Mouse (Mus musculus): ENCODE results near the gene Gdf2. TPM values are rescaled to one million over a fixed set of nuclear protein-coding genes. Genes with fewer than 3 reads are reported as not detected.
A peak's percentile ranks its signal among the peaks of the same experiment; 100 is the strongest.

Gene Gdf2
- polyA plus RNA-seq, 1 experiment: not detected

DNA sequence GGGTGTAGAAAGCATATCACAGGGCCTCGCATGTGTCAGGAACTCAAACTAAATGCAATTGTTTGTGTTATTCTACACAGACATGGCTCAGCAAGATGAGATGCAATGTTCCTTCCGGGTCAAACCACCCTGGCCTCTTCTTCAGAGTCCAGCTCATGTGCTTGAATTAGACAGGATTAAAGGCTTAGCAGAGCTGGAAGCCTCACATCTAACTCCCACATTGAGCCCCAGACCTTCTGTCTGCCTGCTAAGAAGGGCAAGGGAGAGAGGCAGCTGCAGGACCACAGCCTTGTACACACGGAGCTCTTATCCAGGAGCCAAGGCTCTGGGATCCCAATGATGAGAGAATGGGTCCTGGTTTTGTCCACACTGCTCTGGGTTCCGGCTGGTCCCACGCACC lies 12.9 kb downstream of the Gdf2 start, which contains the start of gene Rbp3:
Gene Rbp3 (plus strand): TSS at position 243 of the 400 bp plus-strand sequence.
- no peak for TF ChIP-seq POLR2A (IDR thresholded peaks at IDR 0.05; ENCODE audit: low read depth, low read length)
- no peak for TF ChIP-seq CTCF (IDR thresholded peaks at IDR 0.05; ENCODE audit: borderline replicate concordance, insufficient read depth, low read length)
- no peaks in the 10 kb centered on the region for H3K4me1 ChIP-seq (ENCODE audit: control insufficient read depth, insufficient read depth, low read length)
- H3K4me3 ChIP-seq (ENCODE audit: insufficient read depth, low read length): no peak within 1 kb of the TSS
- H3K27ac ChIP-seq (ENCODE audit: insufficient read depth, low read length): no peak within 1 kb of the TSS

DNA sequence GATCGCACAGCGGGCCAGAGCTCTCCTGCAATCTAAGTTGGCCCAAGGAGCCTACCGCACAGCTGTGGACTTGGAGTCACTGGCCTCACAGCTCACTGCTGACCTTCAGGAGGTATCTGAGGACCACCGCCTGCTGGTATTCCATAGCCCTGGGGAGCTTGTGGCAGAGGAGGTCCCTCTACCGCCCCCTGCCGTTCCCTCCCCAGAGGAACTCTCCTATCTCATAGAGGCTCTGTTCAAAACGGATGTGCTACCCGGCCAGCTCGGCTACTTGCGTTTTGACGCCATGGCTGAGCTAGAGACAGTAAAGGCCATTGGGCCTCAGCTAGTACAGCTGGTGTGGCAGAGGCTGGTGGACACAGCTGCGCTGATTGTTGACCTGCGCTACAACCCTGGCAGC lies 15.2 kb downstream of the Gdf2 start:
- Histone ChIP-seq H3K4me3 (ENCODE audit: insufficient read depth, low read length) (no peak overlapping the region), H3K27ac (ENCODE audit: insufficient read depth, low read length) (no peak overlapping the region), H3K4me1 (ENCODE audit: control insufficient read depth, insufficient read depth, low read length) (no peaks in the 10 kb centered on the region)
- TF ChIP-seq POLR2A (IDR thresholded peaks at IDR 0.05; ENCODE audit: low read depth, low read length) (no peak), CTCF (IDR thresholded peaks at IDR 0.05; ENCODE audit: borderline replicate concordance, insufficient read depth, low read length) (no peak)

DNA sequence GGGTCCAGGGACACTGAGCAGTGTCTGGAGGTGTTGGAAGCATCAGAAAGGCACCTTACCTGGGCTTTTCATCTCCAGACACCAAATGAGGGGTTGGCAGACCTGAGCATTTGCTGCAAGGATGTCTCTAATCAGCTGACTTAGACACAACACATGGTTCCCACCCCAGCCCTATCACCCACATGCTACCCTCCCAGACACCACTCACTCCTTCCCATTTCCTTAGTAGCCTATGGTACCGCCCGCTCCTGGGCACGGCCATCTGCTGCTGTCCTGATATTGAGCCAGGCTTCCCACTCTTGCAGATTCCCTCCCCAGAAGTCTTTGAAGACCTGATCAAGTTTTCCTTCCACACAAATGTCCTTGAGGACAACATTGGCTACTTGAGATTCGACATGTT lies 17.3 kb downstream of the Gdf2 start:
- TF ChIP-seq CTCF (IDR thresholded peaks at IDR 0.05; ENCODE audit: borderline replicate concordance, insufficient read depth, low read length) (no peak), POLR2A (IDR thresholded peaks at IDR 0.05; ENCODE audit: low read depth, low read length) (no peak)
- no peaks in the 10 kb centered on the region for H3K4me1 ChIP-seq (ENCODE audit: control insufficient read depth, insufficient read depth, low read length)
- no peak overlapping the region for H3K4me3 ChIP-seq (ENCODE audit: insufficient read depth, low read length)
- no peak overlapping the region for H3K27ac ChIP-seq (ENCODE audit: insufficient read depth, low read length)

DNA sequence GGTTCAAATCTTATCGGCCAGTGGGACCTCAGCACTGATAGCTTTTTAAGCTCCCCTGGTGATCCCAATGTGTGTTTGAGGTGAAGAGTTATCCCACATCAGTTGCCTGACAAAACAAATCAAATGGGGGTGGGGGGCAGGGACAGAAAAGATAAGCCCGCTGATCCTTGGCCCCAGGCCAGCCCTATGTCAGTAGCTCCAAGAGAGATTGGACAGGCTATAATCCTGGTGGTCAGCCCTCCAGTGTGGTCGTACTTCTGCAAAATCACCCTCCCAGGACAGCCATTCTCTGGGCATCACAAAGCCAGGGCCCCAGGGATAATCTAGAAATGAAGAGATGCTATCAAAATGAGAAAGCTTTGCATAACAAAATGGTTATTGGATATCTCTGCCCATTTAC lies 18.0 kb downstream of the Gdf2 start:
- Histone ChIP-seq H3K4me1 (ENCODE audit: control insufficient read depth, insufficient read depth, low read length) (no peaks in the 10 kb centered on the region), H3K4me3 (ENCODE audit: insufficient read depth, low read length) (no peak overlapping the region), H3K27ac (ENCODE audit: insufficient read depth, low read length) (no peak overlapping the region)
- TF ChIP-seq POLR2A (IDR thresholded peaks at IDR 0.05; ENCODE audit: low read depth, low read length) (no peak), CTCF (IDR thresholded peaks at IDR 0.05; ENCODE audit: borderline replicate concordance, insufficient read depth, low read length) (no peak)

DNA sequence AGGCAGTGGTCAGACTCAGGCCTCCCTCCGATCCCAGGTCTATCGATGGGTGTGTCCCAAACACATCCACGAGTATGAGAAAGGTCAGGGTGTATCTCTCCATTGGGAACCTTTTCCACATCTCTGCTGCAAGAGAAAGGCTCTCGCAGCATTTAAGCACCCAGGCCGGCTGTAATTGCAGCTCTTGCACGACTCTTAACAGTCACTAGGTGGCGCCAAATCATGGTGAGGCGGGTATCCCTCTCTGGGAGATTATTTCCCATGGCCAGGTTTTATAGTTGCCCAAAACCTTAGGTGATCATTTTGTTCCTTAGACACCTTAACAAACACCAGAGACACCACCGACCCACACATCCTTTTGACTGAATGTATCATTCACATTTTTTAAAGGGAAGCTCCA lies 18.5 kb downstream of the Gdf2 start:
- Histone ChIP-seq H3K4me1 (ENCODE audit: control insufficient read depth, insufficient read depth, low read length) (no peaks in the 10 kb centered on the region), H3K27ac (ENCODE audit: insufficient read depth, low read length) (no peak overlapping the region), H3K4me3 (ENCODE audit: insufficient read depth, low read length) (no peak overlapping the region)
- TF ChIP-seq CTCF (IDR thresholded peaks at IDR 0.05; ENCODE audit: borderline replicate concordance, insufficient read depth, low read length) (peak; percentile 41; the same call in 1 of the 2 replicates), POLR2A (IDR thresholded peaks at IDR 0.05; ENCODE audit: low read depth, low read length) (no peak)

DNA sequence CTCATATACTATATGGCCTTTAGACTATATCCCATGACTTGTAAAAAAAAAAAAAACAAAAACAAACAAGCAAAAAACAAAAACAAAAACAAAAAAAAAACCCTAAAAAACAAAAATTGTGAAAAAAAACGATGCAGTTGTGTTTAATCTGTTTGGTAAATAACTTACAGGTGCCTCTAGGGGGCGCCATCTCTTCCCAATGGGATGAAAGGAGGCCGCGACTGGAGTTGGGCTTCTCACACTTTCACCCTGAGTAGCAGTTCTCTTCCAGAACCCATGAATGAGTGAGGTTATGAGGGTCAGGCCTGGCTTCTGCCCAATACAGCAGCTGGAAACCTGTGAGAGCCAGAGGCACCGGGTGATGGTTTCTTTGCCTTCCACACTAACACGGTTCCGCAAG lies 24.8 kb downstream of the Gdf2 start:
- TF ChIP-seq POLR2A (IDR thresholded peaks at IDR 0.05; ENCODE audit: low read depth, low read length) (no peak), CTCF (IDR thresholded peaks at IDR 0.05; ENCODE audit: borderline replicate concordance, insufficient read depth, low read length) (no peak)
- H3K4me1 ChIP-seq (ENCODE audit: control insufficient read depth, insufficient read depth, low read length): no peaks in the 10 kb centered on the region
- no peak overlapping the region for H3K4me3 ChIP-seq (ENCODE audit: insufficient read depth, low read length)
- no peak overlapping the region for H3K27ac ChIP-seq (ENCODE audit: insufficient read depth, low read length)

DNA sequence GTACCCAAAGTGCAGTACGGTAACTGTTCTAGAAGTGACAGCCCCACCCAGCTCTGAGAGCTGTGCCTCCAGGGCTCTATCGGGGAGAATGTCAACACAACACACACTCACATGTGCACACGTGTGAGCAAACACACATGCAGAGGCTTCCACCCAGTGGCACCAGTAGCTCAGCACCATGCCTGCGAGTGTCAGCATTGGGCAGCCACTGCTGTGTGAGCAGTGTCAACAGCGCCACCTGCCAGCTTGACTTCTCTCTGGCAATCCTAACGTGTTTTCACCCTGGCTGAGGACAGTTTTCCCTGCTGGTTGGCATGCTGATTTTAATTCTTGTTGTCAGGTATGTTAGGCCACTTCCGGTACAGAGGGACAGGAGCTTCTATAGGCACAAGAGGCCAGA lies 31.8 kb downstream of the Gdf2 start:
- no peak overlapping the region for H3K27ac ChIP-seq (ENCODE audit: insufficient read depth, low read length)
- no peak overlapping the region for H3K4me3 ChIP-seq (ENCODE audit: insufficient read depth, low read length)
- TF ChIP-seq POLR2A (IDR thresholded peaks at IDR 0.05; ENCODE audit: low read depth, low read length) (no peak), CTCF (IDR thresholded peaks at IDR 0.05; ENCODE audit: borderline replicate concordance, insufficient read depth, low read length) (peak; percentile 72; the same call in 1 of the 2 replicates)
- no peaks in the 10 kb centered on the region for H3K4me1 ChIP-seq (ENCODE audit: control insufficient read depth, insufficient read depth, low read length)

DNA sequence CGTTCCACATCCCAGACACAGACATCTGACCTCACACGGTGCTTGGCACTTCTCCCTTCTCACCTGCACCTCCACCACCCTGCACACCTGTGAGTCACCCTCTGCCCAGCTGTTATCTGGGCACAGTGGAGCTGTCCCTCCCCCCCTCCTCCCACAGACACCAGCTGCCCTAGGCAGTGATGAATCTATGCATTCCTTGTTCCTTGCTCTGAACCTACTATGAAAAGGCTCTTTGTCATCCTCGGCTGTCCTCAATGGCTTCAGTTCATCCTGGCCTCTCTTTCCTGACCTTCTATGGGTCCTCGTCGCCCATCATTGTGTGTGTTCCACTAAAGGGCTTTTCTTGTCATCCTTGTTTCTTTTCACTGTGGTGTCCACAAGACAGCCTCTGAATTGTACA lies 33.9 kb downstream of the Gdf2 start:
- TF ChIP-seq CTCF (IDR thresholded peaks at IDR 0.05; ENCODE audit: borderline replicate concordance, insufficient read depth, low read length): no peak
- TF ChIP-seq POLR2A (IDR thresholded peaks at IDR 0.05; ENCODE audit: low read depth, low read length): no peak
- Histone ChIP-seq H3K4me3 (ENCODE audit: insufficient read depth, low read length) (no peak overlapping the region), H3K4me1 (ENCODE audit: control insufficient read depth, insufficient read depth, low read length) (no peaks in the 10 kb centered on the region), H3K27ac (ENCODE audit: insufficient read depth, low read length) (no peak overlapping the region)

DNA sequence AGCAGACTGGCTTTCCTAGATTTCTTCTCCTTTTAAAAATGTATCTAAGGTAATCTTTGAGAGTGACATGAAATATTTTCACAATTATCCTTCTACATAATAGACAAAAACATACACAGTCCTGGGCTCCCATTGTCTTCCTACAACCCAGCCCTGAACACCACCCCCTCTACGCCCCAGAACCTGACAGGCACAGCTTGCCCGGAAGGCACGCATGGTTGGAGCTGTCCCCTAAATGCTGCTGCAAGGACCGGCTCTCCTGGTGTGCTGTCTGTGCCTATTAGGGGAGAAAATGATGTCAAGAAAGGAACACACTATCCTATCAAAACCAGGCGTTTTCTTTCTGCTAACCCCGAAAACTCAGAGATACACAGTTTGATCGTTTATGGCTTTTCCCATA lies 36.9 kb downstream of the Gdf2 start:
- no peak overlapping the region for H3K4me3 ChIP-seq (ENCODE audit: insufficient read depth, low read length)
- H3K27ac ChIP-seq (ENCODE audit: insufficient read depth, low read length): no peak overlapping the region
- H3K4me1 ChIP-seq (ENCODE audit: control insufficient read depth, insufficient read depth, low read length): no peaks in the 10 kb centered on the region
- TF ChIP-seq CTCF (IDR thresholded peaks at IDR 0.05; ENCODE audit: borderline replicate concordance, insufficient read depth, low read length): no peak
- no peak for TF ChIP-seq POLR2A (IDR thresholded peaks at IDR 0.05; ENCODE audit: low read depth, low read length)

DNA sequence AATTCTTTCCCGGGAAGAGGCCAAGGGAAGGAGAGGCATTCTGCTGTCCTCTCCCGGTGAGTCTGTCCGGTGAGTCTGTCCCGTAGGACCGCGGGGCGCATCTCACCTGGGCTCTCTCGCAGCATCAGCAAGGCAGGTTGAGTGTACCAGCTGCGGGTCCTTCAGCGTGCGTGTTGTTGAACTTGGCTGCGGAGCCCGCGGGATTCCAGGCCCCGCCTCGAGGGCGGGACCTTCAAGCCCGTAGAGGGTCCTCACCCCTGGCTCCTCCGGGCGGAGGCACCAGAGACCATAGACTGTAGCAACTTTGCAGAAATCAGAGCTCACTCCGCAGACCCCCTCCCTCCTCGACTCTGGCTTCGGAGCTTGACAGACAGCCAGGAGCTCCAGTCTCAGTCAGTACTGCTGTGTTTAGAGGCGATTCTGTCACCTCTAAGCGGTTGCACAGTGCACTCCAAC lies 37.8 kb downstream of the Gdf2 start, which contains the start of gene Zfp488:
Gene Zfp488 (minus strand): TSS at position 161 of the 456 bp plus-strand sequence.
- no peak for TF ChIP-seq CTCF (IDR thresholded peaks at IDR 0.05; ENCODE audit: borderline replicate concordance, insufficient read depth, low read length)
- TF ChIP-seq POLR2A (IDR thresholded peaks at IDR 0.05; ENCODE audit: low read depth, low read length): no peak
- Histone ChIP-seq H3K4me3 (ENCODE audit: insufficient read depth, low read length) (no peak within 1 kb of the TSS), H3K27ac (ENCODE audit: insufficient read depth, low read length) (no peak within 1 kb of the TSS), H3K4me1 (ENCODE audit: control insufficient read depth, insufficient read depth, low read length) (no peaks in the 10 kb centered on the region)

DNA sequence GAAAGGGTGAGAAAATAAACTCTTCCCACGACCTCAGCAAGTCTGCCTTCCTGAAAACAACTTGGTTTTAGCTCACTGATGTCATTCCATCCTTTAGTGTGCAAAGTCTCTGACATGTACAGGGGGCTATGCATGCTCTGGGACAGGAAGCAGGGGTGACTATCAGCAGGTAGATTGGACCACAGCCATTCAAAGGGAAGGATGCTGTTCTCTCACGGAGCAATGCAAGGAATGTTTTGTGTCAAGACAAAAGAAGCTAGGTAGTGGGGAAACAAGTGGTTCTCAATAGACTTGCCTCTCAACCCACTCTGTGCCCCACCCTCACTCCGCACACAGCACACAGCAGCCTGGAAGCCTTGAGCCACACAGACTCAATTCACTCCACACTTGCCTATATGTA lies 48.4 kb downstream of the Gdf2 start:
- no peak overlapping the region for H3K4me3 ChIP-seq (ENCODE audit: insufficient read depth, low read length)
- no peak overlapping the region for H3K27ac ChIP-seq (ENCODE audit: insufficient read depth, low read length)
- no peaks in the 10 kb centered on the region for H3K4me1 ChIP-seq (ENCODE audit: control insufficient read depth, insufficient read depth, low read length)
- no peak for TF ChIP-seq POLR2A (IDR thresholded peaks at IDR 0.05; ENCODE audit: low read depth, low read length)
- TF ChIP-seq CTCF (IDR thresholded peaks at IDR 0.05; ENCODE audit: borderline replicate concordance, insufficient read depth, low read length): no peak
